Mouse (Mus musculus): ENCODE results near the gene Rnf167. TPM values are rescaled to one million over a fixed set of nuclear protein-coding genes. Genes with fewer than 3 reads are reported as not detected.
A peak's percentile ranks its signal among the peaks of the same experiment; 100 is the strongest.

Rnf167 gene
- total RNA-seq, 4 experiments from 2014 or later, result 53.0 to 67.3 (median 58.7) TPM

DNA sequence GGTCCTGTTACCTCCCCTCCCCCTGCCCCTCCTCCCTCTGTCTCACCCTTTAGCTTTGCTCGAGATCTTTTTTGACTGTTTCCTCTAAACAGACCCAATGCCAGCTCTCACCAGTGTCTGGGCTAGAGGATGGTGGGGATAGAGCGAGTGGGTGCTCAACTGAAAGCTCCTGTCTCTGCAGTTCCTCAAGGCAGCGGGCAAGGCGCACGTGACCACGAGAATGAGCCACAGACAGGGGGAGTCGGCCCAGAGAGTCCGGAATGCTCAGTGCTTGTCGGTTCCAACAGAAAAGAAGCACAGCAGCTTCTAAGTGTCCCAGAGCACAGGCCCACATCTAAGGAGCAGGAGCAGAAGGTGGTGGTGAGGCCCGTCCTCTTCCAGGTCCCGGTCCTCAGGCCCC, 27.5 kb downstream of the Rnf167 start:
- no peak for DNase-seq (ENCODE audit: low spot score)

DNA sequence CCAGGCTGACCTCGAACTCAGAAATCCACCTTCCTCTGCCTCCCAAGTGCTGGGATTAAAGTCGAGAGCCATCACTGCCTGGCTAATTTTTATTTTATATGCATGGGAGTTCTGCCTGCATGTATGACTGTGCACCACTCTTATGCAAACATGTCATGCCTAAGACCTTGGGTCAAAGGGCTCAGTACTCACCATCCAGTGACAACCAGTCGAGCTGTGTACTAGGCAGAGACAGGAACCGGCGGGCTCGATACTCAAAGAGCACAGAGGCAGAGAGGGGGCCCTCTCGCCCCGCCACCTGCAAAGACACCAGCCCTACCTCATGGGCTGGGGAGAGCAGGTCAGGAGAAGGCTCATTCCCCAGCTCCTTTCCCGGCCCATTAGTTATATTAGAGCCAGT, 31.1 kb downstream of the Rnf167 start:
- DNase-seq (ENCODE audit: low spot score), result no peak

DNA sequence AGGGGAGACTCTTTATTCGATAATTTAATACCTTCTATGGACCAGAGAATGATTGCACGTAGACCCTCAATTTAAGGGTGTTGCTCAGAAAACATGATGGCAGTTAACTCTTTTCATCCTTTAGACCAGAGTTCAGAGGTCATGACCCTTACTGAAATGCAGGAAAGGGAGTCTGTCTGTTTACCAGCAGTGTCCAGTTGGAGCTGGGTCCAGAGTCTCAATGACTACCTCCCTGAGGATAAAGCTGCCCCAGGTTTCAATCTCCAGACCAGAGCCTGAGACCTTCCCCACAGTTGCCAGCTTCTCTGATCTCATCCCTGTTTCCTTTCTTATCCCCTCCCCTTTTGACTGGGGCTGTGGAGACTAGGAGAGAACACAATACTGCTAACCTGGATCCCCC, 31.5 kb downstream of the Rnf167 start:
- no peak for DNase-seq (ENCODE audit: low spot score)

DNA sequence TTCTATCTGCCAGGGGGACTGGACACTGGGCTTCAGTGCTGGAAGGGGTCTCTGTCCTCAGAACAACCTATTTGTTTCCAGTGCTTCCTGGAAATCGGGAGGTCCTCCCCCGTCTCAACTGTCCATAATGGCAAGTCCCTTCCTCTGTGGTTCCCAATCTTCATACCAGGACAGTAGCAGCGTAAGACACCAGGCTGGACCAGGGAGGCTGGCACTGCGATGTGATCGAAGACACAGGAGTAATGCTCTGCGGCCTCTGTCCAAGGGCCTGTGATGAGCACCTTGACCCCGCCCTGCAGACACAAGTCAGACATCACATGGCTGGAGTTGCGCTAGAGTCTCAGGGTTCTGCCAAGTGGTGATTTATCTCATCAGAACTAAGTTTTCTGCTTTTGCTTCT, 32.3 kb downstream of the Rnf167 start:
- no peak for DNase-seq (ENCODE audit: low spot score)

DNA sequence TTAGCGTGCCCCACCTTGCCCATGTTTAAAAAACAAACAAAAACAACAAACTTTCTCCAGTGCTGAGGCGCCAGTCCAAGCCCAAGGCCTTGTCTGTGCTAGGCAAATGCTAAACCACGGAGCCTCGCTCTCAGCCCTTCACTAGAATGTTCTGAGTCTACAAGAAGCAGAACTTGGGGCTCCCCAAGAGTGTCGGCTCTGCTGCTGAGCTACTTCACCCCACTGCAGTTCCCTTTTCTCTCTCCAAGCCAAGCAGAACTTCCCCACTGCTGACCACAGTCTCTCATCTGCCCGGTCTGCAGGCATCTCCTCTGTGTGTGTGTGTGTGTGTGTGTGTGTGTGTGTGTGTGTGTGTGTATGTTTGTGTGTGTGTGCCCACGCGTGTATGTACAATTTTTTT, 32.9 kb downstream of the Rnf167 start:
- DNase-seq (ENCODE audit: low spot score), result no peak

DNA sequence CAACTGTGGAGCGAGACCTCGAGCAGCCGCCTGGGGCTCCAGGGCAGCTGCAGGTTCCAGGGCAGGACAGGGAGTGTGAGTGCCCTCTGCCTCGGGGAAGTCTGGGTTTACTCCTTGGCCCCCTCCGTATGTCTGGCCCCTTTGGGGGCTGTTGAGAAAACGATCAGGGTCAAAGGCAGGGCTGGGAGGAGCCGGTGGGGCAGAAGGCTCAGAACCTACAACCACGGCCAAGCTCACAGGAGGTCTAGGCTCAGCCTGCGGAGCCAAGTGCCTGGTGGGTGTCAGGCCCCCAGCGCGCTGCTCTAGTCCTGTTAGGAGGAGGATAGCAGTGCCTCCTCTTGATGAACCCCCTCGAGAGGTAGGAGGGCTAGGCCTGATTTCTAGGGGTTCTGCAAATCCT, 34.1 kb downstream of the Rnf167 start:
- no peak for DNase-seq (ENCODE audit: low spot score)

DNA sequence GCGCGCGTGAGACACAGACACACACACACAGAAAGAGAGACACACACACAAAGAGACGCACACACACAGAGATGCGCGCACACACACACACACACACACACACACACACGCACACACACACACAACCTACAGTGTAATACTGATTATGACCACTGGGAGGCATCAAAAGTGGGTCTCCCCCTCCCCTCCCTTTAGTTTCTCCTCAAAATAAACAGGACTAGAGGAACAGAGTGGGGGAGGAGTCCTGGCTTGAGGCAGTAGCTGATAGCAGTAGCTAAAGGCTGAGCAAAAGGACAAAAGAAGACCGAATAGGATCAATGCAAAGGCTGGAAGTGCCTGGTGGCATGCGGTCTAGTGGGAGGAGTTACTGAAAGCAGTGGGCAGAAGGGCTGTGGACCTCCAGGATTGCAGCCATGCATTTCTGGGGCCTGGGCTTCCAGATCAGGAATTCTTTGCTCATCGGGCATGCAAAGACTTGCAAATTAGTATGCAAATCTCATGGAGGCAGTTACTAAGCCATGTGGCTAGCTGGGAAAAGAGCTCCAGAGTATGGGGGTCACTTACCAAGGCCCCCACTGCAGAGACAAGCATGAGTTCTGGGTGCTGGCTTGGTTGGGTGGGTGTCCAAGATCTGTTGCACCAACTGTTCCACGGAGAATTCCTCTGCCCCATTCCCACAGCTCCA, 35.0 kb downstream of the Rnf167 start:
- no peak for DNase-seq (ENCODE audit: low spot score)

DNA sequence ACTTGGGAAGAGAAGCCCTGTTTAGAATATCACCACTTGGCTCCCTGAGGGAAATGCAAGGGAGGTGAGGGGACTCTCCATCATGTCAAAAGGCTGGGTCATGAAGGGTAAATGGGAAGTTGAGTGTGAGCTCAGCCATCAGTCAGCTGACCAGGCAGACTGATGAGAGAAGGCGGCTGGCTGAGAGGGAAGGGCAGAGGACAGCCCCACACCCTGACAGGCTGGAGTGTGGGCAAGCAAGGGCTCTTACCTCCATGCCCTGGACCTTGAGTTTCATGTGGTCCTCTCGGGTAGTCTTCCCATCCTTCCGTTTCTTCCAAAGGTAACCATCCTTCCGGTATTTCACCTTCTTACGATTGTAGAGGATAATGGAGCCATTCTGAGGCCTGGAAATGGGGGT, 36.6 kb downstream of the Rnf167 start:
- DNase-seq (ENCODE audit: low spot score), result no peak

DNA sequence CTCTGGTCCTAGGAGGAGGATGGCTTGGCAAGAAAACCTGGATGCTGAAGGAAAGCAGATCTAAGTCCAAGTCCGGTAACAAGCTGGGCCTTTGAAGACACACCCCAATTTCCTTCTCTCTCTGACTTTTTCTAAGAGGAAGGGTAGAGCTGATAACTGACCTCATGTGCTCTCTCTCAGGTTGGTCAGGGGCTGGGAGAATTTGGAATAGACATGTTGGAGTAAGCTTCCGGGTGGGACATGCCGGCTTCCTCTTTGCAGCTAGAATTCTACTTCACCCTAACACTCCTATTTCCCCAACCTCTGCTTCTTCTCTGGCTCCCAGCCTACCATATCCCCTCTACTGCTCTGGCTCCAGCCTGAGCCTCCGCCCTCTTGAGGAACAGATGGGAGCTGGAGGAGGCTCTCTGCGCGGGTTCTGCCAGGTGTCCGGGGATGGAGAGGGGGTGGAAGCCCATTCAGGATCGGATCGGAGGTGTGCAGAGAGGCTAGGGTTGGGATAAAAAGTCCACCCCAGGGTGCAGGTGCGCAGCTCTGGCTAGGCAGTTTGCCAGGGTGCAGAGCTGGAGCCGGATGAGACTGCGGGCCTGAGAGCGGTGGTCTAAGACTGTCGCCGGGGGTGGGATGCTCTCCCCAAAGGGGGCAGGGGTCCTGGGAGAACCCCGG, 40.0 kb downstream of the Rnf167 start:
- no peak for DNase-seq (ENCODE audit: low spot score)

DNA sequence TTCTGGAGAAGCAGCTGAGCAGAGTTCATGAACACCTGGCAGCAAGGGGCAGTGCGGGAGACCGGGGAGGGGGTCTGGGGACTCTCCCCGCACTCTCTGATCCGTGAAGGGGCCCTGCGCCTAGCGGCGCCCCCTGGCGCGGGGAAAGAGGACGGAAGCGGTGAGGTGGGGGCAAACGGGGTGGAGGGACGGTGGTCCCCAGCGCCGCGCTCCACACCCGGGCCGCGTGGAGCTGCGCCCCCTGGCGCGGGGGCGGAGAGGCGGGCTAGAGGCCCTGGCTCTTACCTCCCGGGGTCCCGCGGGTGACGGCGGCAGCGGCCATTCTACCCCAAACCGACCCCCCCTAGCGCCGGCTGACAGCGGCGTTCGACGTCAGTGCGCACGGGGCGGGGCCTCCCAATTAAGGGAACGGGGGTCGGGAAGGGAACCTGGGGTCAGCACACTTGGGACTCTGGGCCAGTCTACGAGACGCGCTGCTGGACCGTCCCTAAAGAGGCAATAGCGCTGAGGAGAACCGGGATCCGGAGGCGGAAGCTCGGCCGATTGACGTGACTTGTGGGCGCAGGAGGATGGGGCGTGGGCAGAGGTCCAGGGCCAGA, 40.7 kb downstream of the Rnf167 start, which contains the start of gene Camta2:
Gene Camta2, minus strand, starts transcription at position 505 of the 599 bp plus-strand sequence.
- DNase-seq (ENCODE audit: low spot score), result peak; percentile 92

DNA sequence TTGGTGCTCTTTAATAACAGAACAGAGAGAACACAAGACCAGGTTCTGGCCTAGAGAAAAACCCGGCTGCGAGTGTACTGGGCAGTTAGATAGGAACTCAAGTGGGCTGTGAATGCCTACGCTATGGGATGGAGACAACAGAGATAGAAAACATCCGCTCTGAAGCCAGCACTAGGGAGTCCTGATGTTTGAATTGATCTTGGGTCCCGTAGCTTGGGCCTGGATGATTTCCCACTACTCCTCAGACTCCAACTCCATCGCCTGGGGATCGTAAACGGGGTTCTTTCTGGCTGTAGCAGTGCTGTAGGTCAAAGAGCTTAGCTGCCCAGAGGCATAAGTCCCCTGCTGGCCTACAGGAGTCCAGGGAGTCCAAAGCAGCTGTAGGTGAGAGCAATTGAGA, 41.3 kb downstream of the Rnf167 start:
- no peak for DNase-seq (ENCODE audit: low spot score)

DNA sequence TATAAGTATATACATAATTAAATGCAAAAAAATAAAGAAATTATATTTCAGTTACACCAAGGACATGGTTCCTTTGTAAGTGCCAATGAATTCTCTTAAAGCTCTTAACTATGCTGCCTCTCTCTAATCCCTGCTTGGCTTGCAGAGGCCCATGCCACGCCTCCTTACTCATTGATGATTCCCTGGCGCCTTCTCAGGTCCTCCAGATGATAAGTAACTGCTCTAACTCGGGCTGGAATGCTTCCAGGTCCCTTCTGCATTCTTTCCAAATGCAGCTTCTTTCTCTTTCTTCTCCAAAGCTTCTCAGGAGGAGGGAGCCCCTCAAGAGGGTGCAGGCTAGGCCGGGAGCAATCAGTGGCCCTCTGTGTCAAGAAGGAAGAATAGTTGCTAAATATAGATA, 42.5 kb downstream of the Rnf167 start:
- no peak for DNase-seq (ENCODE audit: low spot score)

DNA sequence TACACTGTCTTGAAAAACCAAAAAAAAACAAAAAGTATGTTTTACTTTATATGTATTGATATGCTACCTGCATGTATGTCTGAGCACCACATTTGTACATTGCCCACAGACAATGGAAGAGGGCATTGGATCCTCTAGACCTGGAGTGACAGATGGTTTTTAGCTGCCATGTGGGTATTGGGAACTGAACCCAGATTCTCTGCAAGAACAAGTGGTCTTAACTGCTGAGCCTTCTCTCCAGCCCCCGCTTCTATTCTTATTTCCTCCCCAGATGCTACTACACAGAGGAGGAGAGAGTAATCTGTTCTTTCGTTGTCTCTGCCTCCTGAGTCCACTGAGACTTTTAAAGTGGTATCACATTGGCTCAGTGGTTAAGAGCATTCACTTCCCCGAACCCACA, 46.5 kb downstream of the Rnf167 start:
- no peak for DNase-seq (ENCODE audit: low spot score)

DNA sequence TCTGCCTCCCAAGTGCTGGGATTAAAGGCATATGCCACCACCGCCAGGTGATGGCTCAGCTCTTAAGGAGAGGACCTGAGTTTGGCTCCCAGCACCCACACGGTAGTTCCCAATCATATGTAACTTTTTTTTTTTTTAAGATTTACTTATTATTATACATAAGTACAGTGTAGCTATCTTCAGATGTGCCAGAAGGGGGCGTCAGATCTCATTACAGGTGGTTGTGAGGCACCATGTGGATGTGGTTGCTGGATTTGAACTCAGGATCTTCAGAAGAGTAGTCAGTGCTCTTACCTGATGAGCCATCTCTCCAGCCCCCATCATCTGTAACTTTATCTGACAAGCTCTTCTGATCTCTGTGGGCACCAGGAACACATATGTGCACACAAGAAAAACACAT, 50.3 kb downstream of the Rnf167 start:
- no peak for DNase-seq (ENCODE audit: low spot score)

DNA sequence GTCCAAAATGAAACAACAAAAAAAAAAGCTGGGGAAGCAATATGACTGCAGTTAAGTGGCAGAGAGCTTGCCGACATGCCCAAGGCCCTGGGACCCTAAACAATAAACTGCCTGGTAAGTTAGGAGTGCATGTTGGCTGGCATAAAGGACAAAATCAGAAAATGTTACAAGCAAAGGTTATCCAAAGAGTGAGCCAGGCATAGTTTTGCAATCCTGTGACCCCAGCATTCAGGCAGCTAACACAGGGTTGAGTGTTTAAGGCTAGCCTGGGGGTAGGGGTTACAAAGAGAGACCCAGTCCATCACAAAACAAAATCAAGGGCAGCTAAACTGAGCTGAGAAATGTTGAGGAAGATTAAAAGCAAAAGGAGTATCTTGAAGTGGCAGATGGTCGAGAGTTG, 52.0 kb downstream of the Rnf167 start:
- DNase-seq (ENCODE audit: low spot score), result no peak

DNA sequence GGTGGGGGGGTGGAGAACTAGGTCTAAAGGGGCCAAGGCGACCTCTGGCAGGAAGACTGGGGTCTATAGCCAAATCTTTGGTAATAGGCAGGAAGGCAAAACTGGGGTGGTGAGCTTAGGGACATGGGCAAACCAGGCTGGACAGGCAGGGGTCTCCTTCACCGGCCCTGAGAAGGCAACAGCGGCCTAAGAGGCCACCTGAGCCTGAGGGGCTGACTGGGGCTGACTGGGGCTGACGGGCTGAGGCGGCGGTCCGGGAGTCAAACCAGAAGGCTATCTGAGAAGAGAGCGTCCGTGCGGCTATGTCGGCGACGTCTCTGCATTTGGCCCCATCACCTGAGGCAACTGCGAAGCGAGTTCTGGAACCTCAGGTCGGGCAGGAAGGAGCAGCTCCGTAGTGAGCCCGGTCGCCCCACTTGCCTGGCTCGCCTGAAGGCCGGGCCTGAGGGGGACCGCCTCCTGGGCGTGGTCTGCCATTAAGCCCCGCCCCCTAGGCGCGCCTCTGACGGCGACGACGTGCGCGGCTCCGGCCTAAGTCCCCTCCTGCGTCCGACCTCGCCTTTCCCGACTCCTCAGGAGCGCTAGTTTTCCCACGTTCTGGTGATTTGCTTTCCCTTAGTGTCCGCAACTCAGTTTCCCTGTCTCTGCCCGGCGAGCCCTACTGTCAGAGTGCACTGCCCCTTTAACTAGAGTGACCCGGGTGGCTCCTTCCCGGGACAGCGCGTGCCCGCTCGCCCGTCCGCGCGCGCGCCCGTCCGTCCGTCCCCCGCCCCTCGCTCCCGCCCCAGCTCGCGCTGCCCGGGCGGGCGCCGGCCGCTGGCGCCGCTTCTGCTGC, 52.9 kb downstream of the Rnf167 start, which contains the start of the genes Inca1 and Kif1c:
Gene Inca1, minus strand, starts transcription at position 434 of the 835 bp plus-strand sequence.
Gene Kif1c, plus strand, starts transcription at position 827 of the 835 bp plus-strand sequence.
- DNase-seq (ENCODE audit: low spot score), result peak; percentile 95

DNA sequence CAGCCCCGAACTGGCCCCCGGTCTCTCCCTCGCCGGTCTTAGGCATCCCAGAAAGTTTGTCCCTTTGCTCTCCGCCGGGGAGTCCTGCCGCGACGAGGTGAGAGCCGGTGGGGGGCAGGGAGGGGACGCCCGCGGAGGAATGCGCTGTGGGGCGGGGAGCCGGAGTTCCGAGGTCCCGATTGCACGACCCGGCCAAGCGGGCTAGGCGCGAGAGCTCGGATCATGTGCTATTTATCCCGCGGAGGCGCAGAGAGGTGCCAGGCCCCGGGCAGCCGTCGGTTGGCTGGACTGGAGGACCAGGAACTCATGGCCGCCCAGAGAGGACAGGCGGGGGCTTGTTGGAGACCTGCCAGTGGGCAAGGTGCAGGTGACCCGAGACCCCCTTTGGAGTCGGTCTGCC, 53.6 kb downstream of the Rnf167 start:
- peak; percentile 77 for DNase-seq (ENCODE audit: low spot score)

Other genes with a start within 250 kb of the Rnf167 start
- gene Pelp1, start 237.2 kb upstream of the Rnf167 start, total RNA-seq (2022), result 10 to 100 TPM; 19.1 to 23.0 (median 20.6) TPM
- gene Arrb2, start 214.6 kb upstream of the Rnf167 start, total RNA-seq (2022), result 10 to 100 TPM in 2 of 4 experiments, 1 to 10 TPM in 2; 9.0 to 10.9 (median 9.9) TPM
- gene Med11, start 195.3 kb upstream of the Rnf167 start, total RNA-seq (2022), result 10 to 100 TPM in 1 of 4 experiments, 1 to 10 TPM in 3; 5.9 to 10.6 (median 6.9) TPM
- gene Zmynd15, start 187.8 kb upstream of the Rnf167 start, total RNA-seq (2022), result 1 to 10 TPM; 1.1 to 2.7 (median 1.9) TPM
- 10 to 100 TPM in 1 of 4 experiments, 1 to 10 TPM in 3; 8.4 to 10.3 (median 9.6) TPM for gene Cxcl16, start 187.3 kb upstream of the Rnf167 start, total RNA-seq (2022)
- gene Tm4sf5, start 142.0 kb upstream of the Rnf167 start, total RNA-seq (2022), result 1 to 10 TPM in 3 of 4 experiments, under 1 TPM in 1; 0.49 to 2.2 (median 1.5) TPM
- gene Vmo1, start 132.6 kb upstream of the Rnf167 start, total RNA-seq (2022), result not detected
- not detected for gene Gltpd2, start 128.0 kb upstream of the Rnf167 start, total RNA-seq (2022)
- 100 to 1,000 TPM; 218 to 249 (median 234) TPM for gene Psmb6, start 121.9 kb upstream of the Rnf167 start, total RNA-seq (2022)
- gene Gm40193, start 114.3 kb upstream of the Rnf167 start, total RNA-seq (2022), result not detected
- gene Pld2, start 107.2 kb upstream of the Rnf167 start, total RNA-seq (2022), result 1 to 10 TPM; 6.2 to 8.6 (median 8.2) TPM
- gene Mink1, start 84.4 kb upstream of the Rnf167 start, total RNA-seq (2022), result 10 to 100 TPM; 47.8 to 52.8 (median 49.4) TPM
- gene 4930544D05Rik, start 31.4 kb upstream of the Rnf167 start, total RNA-seq (2022), result not detected
- not detected for gene Chrne, start 28.0 kb upstream of the Rnf167 start, total RNA-seq (2022)
- gene Gp1ba, start 8.1 kb upstream of the Rnf167 start, total RNA-seq (2022), result under 1 TPM; 0.31 to 0.55 (median 0.54) TPM
- gene Slc25a11, start 244 bp downstream of the Rnf167 start, total RNA-seq (2022), result 100 to 1,000 TPM; 640 to 724 (median 656) TPM
- 100 to 1,000 TPM; 243 to 295 (median 274) TPM for gene Pfn1, start 7.4 kb downstream of the Rnf167 start, total RNA-seq (2022)
- 1,000 to 10,000 TPM; 1,693 to 1,917 (median 1,770) TPM for gene Eno3, start 10.0 kb downstream of the Rnf167 start, total RNA-seq (2022)
- gene Spag7, start 22.2 kb downstream of the Rnf167 start, total RNA-seq (2022), result 100 to 1,000 TPM in 1 of 4 experiments, 10 to 100 TPM in 3; 89.6 to 119 (median 95.7) TPM
- 10 to 100 TPM; 32.4 to 41.1 (median 34.2) TPM for gene Camta2, start 40.9 kb downstream of the Rnf167 start, total RNA-seq (2022)
- 1 to 10 TPM; 5.1 to 6.7 (median 5.6) TPM for gene Inca1, start 52.9 kb downstream of the Rnf167 start, total RNA-seq (2022)
- gene Kif1c, start 53.3 kb downstream of the Rnf167 start, total RNA-seq (2022), result 100 to 1,000 TPM; 456 to 555 (median 507) TPM
- 1 to 10 TPM; 6.1 to 8.6 (median 7.5) TPM for gene Zfp3, start 117.0 kb downstream of the Rnf167 start, total RNA-seq (2022)
- under 1 TPM; 0.25 to 0.97 (median 0.53) TPM for gene Scimp, start 165.4 kb downstream of the Rnf167 start, total RNA-seq (2022)
- gene Rabep1, start 197.5 kb downstream of the Rnf167 start, total RNA-seq (2022), result 10 to 100 TPM; 35.9 to 40.8 (median 36.5) TPM